Mouse (Mus musculus) myocyte (in vitro differentiated cells): ENCODE data around the gene Lpin3.

Experiments used
- E2F4 ChIP-seq: IDR thresholded peaks from one replicate; pipeline ENCODE4 v1.6.1; 2011; ENCODE audit warnings: mild to moderate bottlenecking, control low read depth, moderate library complexity; ENCODE audit not compliant: insufficient read depth
- MAX ChIP-seq: IDR thresholded peaks from one replicate; pipeline ENCODE4 v1.6.1; 2011; ENCODE audit warnings: low read depth, mild to moderate bottlenecking, control low read depth
- MYOD1 ChIP-seq, 3 experiments: IDR thresholded peaks; one replicate each; pipeline ENCODE4 v1.6.1; 2011; ENCODE audit warnings: control low read depth in 2 of 3, low read depth in 2 of 3, mild to moderate bottlenecking in 2 of 3, moderate library complexity in 1 of 3; ENCODE audit not compliant: insufficient read length in 2 of 3, control insufficient read depth in 1 of 3
- MYOG ChIP-seq, 3 experiments: IDR thresholded peaks; one replicate each; pipeline ENCODE4 v1.6.1; 2011; ENCODE audit warnings: control low read depth in 2 of 3, low read depth in 2 of 3, mild to moderate bottlenecking in 2 of 3; ENCODE audit not compliant: insufficient read length in 2 of 3, control insufficient read depth in 1 of 3, insufficient read depth in 1 of 3
- POLR2A ChIP-seq: IDR thresholded peaks from one replicate; pipeline ENCODE4 v1.6.1; 2011; ENCODE audit warnings: low read depth, mild to moderate bottlenecking, control low read depth, moderate library complexity; ENCODE audit not compliant: insufficient read length
- POLR2AphosphoS2 ChIP-seq: IDR thresholded peaks from one replicate; pipeline ENCODE4 v1.6.1; 2011; ENCODE audit warnings: low read depth, control low read depth; ENCODE audit not compliant: insufficient read length
- TCF3 ChIP-seq: IDR thresholded peaks from one replicate; pipeline ENCODE4 v1.6.1; 2011; ENCODE audit warnings: low read depth, control low read depth; ENCODE audit not compliant: insufficient read length

GRCm38 (mm10) chr2:160942443-160942842, 62.0 kb downstream of the Lpin3 start:
- TF ChIP-seq MYOD1 (IDR thresholded peaks at IDR 0.05; ENCODE audit: control insufficient read depth in 1 of 3, insufficient read length in 2 of 3, low read depth in 2 of 3) = peak in 1 of 3 experiments; percentile 13
- no peak for TF ChIP-seq POLR2A
- no peak for TF ChIP-seq MYOG (IDR thresholded peaks at IDR 0.05; ENCODE audit: control insufficient read depth in 1 of 3, insufficient read depth in 1 of 3, insufficient read length in 2 of 3, low read depth in 2 of 3)
- TF ChIP-seq TCF3 = no peak
- TF ChIP-seq POLR2AphosphoS2 = no peak
- TF ChIP-seq E2F4 = no peak
- TF ChIP-seq MAX = no peak
